In genomic region chr12:99902867-99903370, GRCm38 (mm10) we compare ENCODE assay signal across 11 mouse cellular contexts. TPM values are rescaled to one million over a fixed set of nuclear protein-coding genes. Genes with fewer than 3 reads are reported as not detected.
DNase-seq lines count a peak whose midpoint lies in the region; TF ChIP-seq lines count a peak whose summit lies in the region.
"Had no signal": no experiment of that assay in that cellular context is flagged by ENCODE, and none has a peak within 500 bp of the region (broad histone marks: within the 10 kb centered on the region; RNA-seq: fewer than 3 reads in every experiment).

No protein-coding gene starts in this region.

- H3K27ac ChIP-seq in gastrocnemius, adult 2 months, result peak overlapping the region; percentile 75
- H3K27ac ChIP-seq: midbrain, embryonic 12.5 days; stomach, embryonic 15.5 days had no signal

- intact Hi-C loops in gastrocnemius, adult 2 months (cut with DNase I), result loop anchor here (5.0 kb wide), 1 partner anchor 59 kb away; the partner anchor contains the start of gene Kcnk13
- intact Hi-C loops in gastrocnemius, postnatal 14 days (cut with DNase I; ENCODE audit: low total_unique reads), result loop anchor here (5.0 kb wide), 2 partner anchors 59 to 199 kb away; partner anchors contain the start of gene Kcnk13
- intact Hi-C loops in heart, postnatal 14 days (cut with DNase I), result loop anchor here (5.0 kb wide), 1 partner anchor 59 kb away; the partner anchor contains the start of gene Kcnk13
- intact Hi-C loops in left cerebral cortex, postnatal 36 days (cut with DNase I), result loop anchor here (2.0 kb wide), 1 partner anchor 62 kb away; the partner anchor contains the start of gene Kcnk13

- no peak for TF ChIP-seq CTCF in gastrocnemius, adult 2 months (IDR thresholded peaks at IDR 0.05)

- no peak for DNase-seq in gastrocnemius, adult 2 months
- DNase-seq in gastrocnemius, postnatal 14 days, result no peak
- peak; percentile 3 to 27 for DNase-seq in kidney, postnatal 36 days
- no peak for DNase-seq in kidney, adult 9 months
- peak; percentile 89 for DNase-seq in Muller cell, postnatal 12 days (ENCODE audit: inconsistent ontology term)
- DNase-seq in heart, postnatal 14 days, result peak; percentile 15 to 23
- DNase-seq in left cerebral cortex, postnatal 36 days (ENCODE audit: low spot score in 2 of 2), result no peak
- DNase-seq in urinary bladder, adult 18-20 months (ENCODE audit: low spot score in 2 of 2), result no peak

- no peak overlapping the region for H3K4me3 ChIP-seq in gastrocnemius, adult 2 months
- H3K4me3 ChIP-seq: midbrain, embryonic 12.5 days; stomach, embryonic 15.5 days had no signal

RNA-seq across cellular contexts. Expression of gene Tdp1, which starts 18.6 kb away (rescaled TPM):
- 1 to 10 TPM; 3.6 to 6.6 TPM for total RNA-seq in gastrocnemius, adult 2 months (2021)
- total RNA-seq in gastrocnemius, postnatal 14 days (2021), result 1 to 10 TPM; 4.1 to 6.5 TPM
- 10 to 100 TPM in 1 of 2 experiments, 1 to 10 TPM in 1; 9.7 to 11.8 TPM for total RNA-seq in heart, postnatal 14 days (2021)
- 10 to 100 TPM; 19.5 to 29.9 TPM for total RNA-seq in left cerebral cortex, postnatal 36 days (2021)

RNA-seq across cellular contexts. Expression of gene Efcab11, which starts 18.7 kb away (rescaled TPM):
- not detected for total RNA-seq in gastrocnemius, adult 2 months (2021)
- under 1 TPM; 0.66 to 0.74 TPM for total RNA-seq in gastrocnemius, postnatal 14 days (2021)
- under 1 TPM; 0.62 to 0.90 TPM for total RNA-seq in heart, postnatal 14 days (2021)
- under 1 TPM; 0.32 to 0.41 TPM for total RNA-seq in left cerebral cortex, postnatal 36 days (2021)
- total RNA-seq: gastrocnemius, adult 18-20 months had no signal

Comparison
In these comparisons a context has a peak if more than half of its experiments do, and no peak if none do; other contexts are left out.
1. DNase-seq: peak in kidney, postnatal 36 days (2 of 2), Muller cell, postnatal 12 days (single experiment) and heart, postnatal 14 days (2 of 2); none in gastrocnemius, adult 2 months (single experiment), gastrocnemius, postnatal 14 days (single experiment), kidney, adult 9 months (single experiment), left cerebral cortex, postnatal 36 days (0 of 2) and urinary bladder, adult 18-20 months (0 of 2).